In the genomic region with DNA sequence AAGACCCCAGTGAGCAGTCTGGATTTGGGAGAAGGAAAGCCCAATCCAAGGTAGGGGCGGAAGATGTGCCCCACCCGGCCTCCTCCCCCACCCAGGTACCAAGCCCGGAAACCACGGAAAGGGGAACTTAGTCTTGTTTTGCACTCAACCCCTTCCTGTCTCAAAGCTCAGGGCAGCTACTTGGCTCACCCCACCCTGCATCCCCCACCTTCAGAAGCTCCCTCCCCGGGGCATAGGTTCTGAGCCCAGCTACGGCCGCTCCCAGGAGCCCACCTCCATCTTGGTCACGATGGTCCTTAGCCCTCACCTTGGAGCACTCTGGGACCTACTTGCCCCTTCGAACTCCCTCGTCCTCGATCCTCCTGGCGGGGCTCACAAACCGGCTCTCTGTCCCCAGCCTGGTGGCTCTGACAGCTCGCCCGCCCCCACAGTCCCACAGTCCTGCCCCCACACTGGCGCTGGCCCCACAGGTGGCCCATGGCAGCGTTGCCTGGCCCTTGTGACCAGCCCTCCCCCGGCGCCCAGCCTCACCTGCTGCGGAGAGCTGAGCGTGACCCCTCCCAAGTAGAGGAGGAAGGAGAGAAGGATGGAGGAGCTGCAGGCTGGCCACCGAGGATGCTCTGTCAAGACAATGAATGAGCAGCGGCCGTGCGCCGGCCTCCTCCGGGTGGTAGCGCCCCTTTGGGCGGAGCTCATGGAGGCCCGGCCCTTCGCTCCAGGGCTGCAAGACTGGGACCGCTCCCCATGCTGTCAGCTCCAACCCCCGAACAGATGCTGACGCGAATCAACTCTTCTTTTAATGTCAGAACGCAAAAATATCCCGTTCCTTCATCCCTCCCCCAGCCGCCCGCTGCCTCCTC, we compare ENCODE assay signal across 8 mouse cellular contexts. TPM values are rescaled to one million over a fixed set of nuclear protein-coding genes. Genes with fewer than 3 reads are reported as not detected.
A peak's percentile ranks its signal among the peaks of the same experiment; 100 is the strongest.
DNase-seq lines count a peak whose midpoint lies in the region; ATAC-seq and TF ChIP-seq lines count a peak whose summit lies in the region.

No protein-coding gene starts in this region.

- peak overlapping the region; percentile 67 for H3K9ac ChIP-seq in forebrain, embryonic 11.5 days (ENCODE audit: low read length)
- no peak overlapping the region; the same call in 1 of the 2 replicates for H3K9ac ChIP-seq in heart, postnatal 0 days (replicated peaks; ENCODE audit: low read depth, low read length)
- peak overlapping the region; percentile 44 for H3K9ac ChIP-seq in lung, embryonic 14.5 days
- H3K9ac ChIP-seq in neural tube, embryonic 15.5 days (replicated peaks) = peak overlapping the region; percentile 94

- no peaks in the 10 kb centered on the region for H3K36me3 ChIP-seq in forebrain, embryonic 11.5 days (ENCODE audit: control insufficient read depth, insufficient read depth, low read length)
- no peaks in the 10 kb centered on the region for H3K36me3 ChIP-seq in heart, postnatal 0 days (replicated peaks; ENCODE audit: control insufficient read depth, insufficient read depth, low read length)
- H3K36me3 ChIP-seq in lung, embryonic 14.5 days (ENCODE audit: insufficient read depth) = no peaks in the 10 kb centered on the region
- peaks cover 16% of the 10 kb centered on the region for H3K36me3 ChIP-seq in neural tube, embryonic 15.5 days

- no peak overlapping the region for H3K27ac ChIP-seq in forebrain, embryonic 11.5 days (ENCODE audit: low read depth, low read length)
- peak overlapping the region; percentile 26; the same call in 1 of the 2 replicates for H3K27ac ChIP-seq in heart, postnatal 0 days (ENCODE audit: low read depth)
- no peak overlapping the region for H3K27ac ChIP-seq in lung, embryonic 14.5 days (ENCODE audit: low read depth)
- peak overlapping the region; percentile 86 for H3K27ac ChIP-seq in neural tube, embryonic 15.5 days (replicated peaks)

- peak; percentile 76 for ATAC-seq in forebrain, embryonic 11.5 days (replicated peaks; ENCODE audit: low FRiP score)
- no peak for ATAC-seq in heart, postnatal 0 days (ENCODE audit: insufficient read depth, low read depth)
- peak; percentile 69 for ATAC-seq in lung, embryonic 14.5 days (ENCODE audit: insufficient read depth)
- ATAC-seq in neural tube, embryonic 15.5 days (ENCODE audit: low FRiP score) = peak; percentile 89

- no peak for TF ChIP-seq EP300 in heart, postnatal 0 days (IDR thresholded peaks at IDR 0.05; ENCODE audit: low read depth)

- peak; percentile 92 for DNase-seq in CD4-positive, CD25-positive, alpha-beta regulatory T cell, adult 2 months (ENCODE audit: low read depth, low spot score)
- peak; percentile 96 for DNase-seq in brain, adult 2 months (ENCODE audit: low read depth, low spot score)
- DNase-seq in forebrain, embryonic 11.5 days (ENCODE audit: low spot score) = peak; percentile 84
- DNase-seq in heart, postnatal 0 days (ENCODE audit: low spot score) = peak; percentile 36
- DNase-seq in layer of hippocampus, adult 9-10 months (ENCODE audit: low spot score) = peak; percentile 77
- peak; percentile 85 for DNase-seq in lung, embryonic 14.5 days
- DNase-seq in testis, postnatal 14 days (ENCODE audit: low spot score) = peak; percentile 53

- peak overlapping the region; percentile 49 for H3K4me3 ChIP-seq in forebrain, embryonic 11.5 days (ENCODE audit: low read depth, low read length)
- H3K4me3 ChIP-seq in heart, postnatal 0 days (ENCODE audit: low read depth, low read length) = peak overlapping the region; percentile 48
- H3K4me3 ChIP-seq in lung, embryonic 14.5 days (ENCODE audit: low read depth, low read length) = peak overlapping the region; percentile 38
- peak overlapping the region; percentile 69 for H3K4me3 ChIP-seq in neural tube, embryonic 15.5 days (replicated peaks)

- TF ChIP-seq CTCF in heart, postnatal 0 days (IDR thresholded peaks at IDR 0.05; ENCODE audit: low read depth) = no peak
- TF ChIP-seq CTCF in lung, embryonic 14.5 days (IDR thresholded peaks at IDR 0.05; ENCODE audit: low read depth) = 0 out of 2 replicates have a peak, but pooled peaks have one; percentile 17

- WGBS in forebrain, embryonic 11.5 days = 2% methylated on average over 39 of the region's 39 CpGs
- WGBS in heart, postnatal 0 days = 2% methylated on average over 39 of the region's 39 CpGs
- WGBS in lung, embryonic 14.5 days = 2% methylated on average over 39 of the region's 39 CpGs
- 2% methylated on average over 39 of the region's 39 CpGs for WGBS in neural tube, embryonic 15.5 days

- H3K4me1 ChIP-seq in forebrain, embryonic 11.5 days (replicated peaks; ENCODE audit: control insufficient read depth, insufficient read depth, low read length) = peaks cover 5% of the 10 kb centered on the region
- H3K4me1 ChIP-seq in heart, postnatal 0 days (ENCODE audit: control insufficient read depth, insufficient read depth) = peaks cover 9% of the 10 kb centered on the region; the same call in 1 of the 2 replicates
- H3K4me1 ChIP-seq in lung, embryonic 14.5 days (ENCODE audit: insufficient read depth) = no peaks in the 10 kb centered on the region; the same call in 1 of the 2 replicates
- H3K4me1 ChIP-seq in neural tube, embryonic 15.5 days = peaks cover 51% of the 10 kb centered on the region

- 0 out of 2 replicates have a peak, but pooled peaks cover 6% of the 10 kb centered on the region for H3K27me3 ChIP-seq in forebrain, embryonic 11.5 days (ENCODE audit: control insufficient read depth, insufficient read depth, low read length)
- peaks cover 38% of the 10 kb centered on the region for H3K27me3 ChIP-seq in heart, postnatal 0 days (ENCODE audit: control insufficient read depth, insufficient read depth, low read length)
- H3K27me3 ChIP-seq in lung, embryonic 14.5 days (ENCODE audit: insufficient read depth, low read length) = peaks cover 19% of the 10 kb centered on the region; the same call in 1 of the 2 replicates
- H3K27me3 ChIP-seq in neural tube, embryonic 15.5 days (replicated peaks) = no peaks in the 10 kb centered on the region

- peak overlapping the region; percentile 85 for H3K4me2 ChIP-seq in forebrain, embryonic 11.5 days (ENCODE audit: low read depth, low read length, severe bottlenecking)
- peak overlapping the region; percentile 51 for H3K4me2 ChIP-seq in heart, postnatal 0 days (ENCODE audit: low read depth, low read length)
- H3K4me2 ChIP-seq in lung, embryonic 14.5 days = peak overlapping the region; percentile 73
- peak overlapping the region; percentile 69 for H3K4me2 ChIP-seq in neural tube, embryonic 15.5 days

- H3K9me3 ChIP-seq in forebrain, embryonic 11.5 days (ENCODE audit: control insufficient read depth, low read length) = no peaks in the 10 kb centered on the region
- no peaks in the 10 kb centered on the region for H3K9me3 ChIP-seq in heart, postnatal 0 days (replicated peaks; ENCODE audit: control insufficient read depth, low read length)
- H3K9me3 ChIP-seq in lung, embryonic 14.5 days (ENCODE audit: low read depth, low read length) = no peaks in the 10 kb centered on the region
- H3K9me3 ChIP-seq in neural tube, embryonic 15.5 days (replicated peaks) = no peaks in the 10 kb centered on the region

RNA-seq across cellular contexts. Expression of a gene that starts 3.2 kb away (rescaled TPM):
- polyA plus RNA-seq in forebrain, embryonic 11.5 days (2014; fragmentation: Nextera tagmentation; extraction: Ambion mirVana) = 39.0 and 45.8 TPM in 2 replicates
- 14.8 and 25.3 TPM in 2 replicates for total RNA-seq in heart, postnatal 0 days (2014; rRNA removed; ENCODE audit: low replicate concordance)
- 8.4 and 8.5 TPM in 2 replicates for polyA plus RNA-seq in heart, postnatal 0 days (2015; fragmentation: Nextera tagmentation; extraction: Ambion mirVana)
- 29.2 and 29.3 TPM in 2 replicates for polyA plus RNA-seq in lung, embryonic 14.5 days (2014; fragmentation: Nextera tagmentation; extraction: Ambion mirVana)
- 120 and 192 TPM in 2 replicates for polyA plus RNA-seq in neural tube, embryonic 15.5 days (2015; fragmentation: Nextera tagmentation; extraction: Ambion mirVana)

RNA-seq across cellular contexts. Expression of a gene that starts 8.8 kb away (rescaled TPM):
- polyA plus RNA-seq in forebrain, embryonic 11.5 days (2014; fragmentation: Nextera tagmentation; extraction: Ambion mirVana) = 11.2 and 13.1 TPM in 2 replicates
- total RNA-seq in heart, postnatal 0 days (2014; rRNA removed; ENCODE audit: low replicate concordance) = 6.2 and 12.6 TPM in 2 replicates
- polyA plus RNA-seq in heart, postnatal 0 days (2015; fragmentation: Nextera tagmentation; extraction: Ambion mirVana) = 4.9 and 6.3 TPM in 2 replicates
- polyA plus RNA-seq in lung, embryonic 14.5 days (2014; fragmentation: Nextera tagmentation; extraction: Ambion mirVana) = 8.9 and 9.7 TPM in 2 replicates
- polyA plus RNA-seq in neural tube, embryonic 15.5 days (2015; fragmentation: Nextera tagmentation; extraction: Ambion mirVana) = 13.9 and 18.2 TPM in 2 replicates

RNA-seq across cellular contexts. Expression of a gene that starts 9.2 kb away (rescaled TPM):
- 162 and 167 TPM in 2 replicates for polyA plus RNA-seq in forebrain, embryonic 11.5 days (2014; fragmentation: Nextera tagmentation; extraction: Ambion mirVana)
- 29.3 and 36.5 TPM in 2 replicates for total RNA-seq in heart, postnatal 0 days (2014; rRNA removed; ENCODE audit: low replicate concordance)
- polyA plus RNA-seq in heart, postnatal 0 days (2015; fragmentation: Nextera tagmentation; extraction: Ambion mirVana) = 89.0 and 93.7 TPM in 2 replicates
- polyA plus RNA-seq in lung, embryonic 14.5 days (2014; fragmentation: Nextera tagmentation; extraction: Ambion mirVana) = 123 and 126 TPM in 2 replicates
- polyA plus RNA-seq in neural tube, embryonic 15.5 days (2015; fragmentation: Nextera tagmentation; extraction: Ambion mirVana) = 131 and 154 TPM in 2 replicates

RNA-seq across cellular contexts. Expression of a gene that starts 28.1 kb away (rescaled TPM):
- 0.21 and 0.52 TPM in 2 replicates for polyA plus RNA-seq in forebrain, embryonic 11.5 days (2014; fragmentation: Nextera tagmentation; extraction: Ambion mirVana)
- 64.2 and 78.2 TPM in 2 replicates for total RNA-seq in heart, postnatal 0 days (2014; rRNA removed; ENCODE audit: low replicate concordance)
- polyA plus RNA-seq in heart, postnatal 0 days (2015; fragmentation: Nextera tagmentation; extraction: Ambion mirVana) = 24.8 and 30.4 TPM in 2 replicates
- 1.4 and 2.6 TPM in 2 replicates for polyA plus RNA-seq in lung, embryonic 14.5 days (2014; fragmentation: Nextera tagmentation; extraction: Ambion mirVana)
- polyA plus RNA-seq in neural tube, embryonic 15.5 days (2015; fragmentation: Nextera tagmentation; extraction: Ambion mirVana) = 3.4 and 5.1 TPM in 2 replicates

RNA-seq across cellular contexts. Expression of a gene that starts 55.0 kb away (rescaled TPM):
- polyA plus RNA-seq in forebrain, embryonic 11.5 days (2014; fragmentation: Nextera tagmentation; extraction: Ambion mirVana) = 40.1 and 50.6 TPM in 2 replicates
- total RNA-seq in heart, postnatal 0 days (2014; rRNA removed; ENCODE audit: low replicate concordance) = 59.2 and 69.4 TPM in 2 replicates
- 51.9 and 53.0 TPM in 2 replicates for polyA plus RNA-seq in heart, postnatal 0 days (2015; fragmentation: Nextera tagmentation; extraction: Ambion mirVana)
- 111 and 117 TPM in 2 replicates for polyA plus RNA-seq in lung, embryonic 14.5 days (2014; fragmentation: Nextera tagmentation; extraction: Ambion mirVana)
- 104 and 105 TPM in 2 replicates for polyA plus RNA-seq in neural tube, embryonic 15.5 days (2015; fragmentation: Nextera tagmentation; extraction: Ambion mirVana)

Comparison
In these comparisons a context has a peak if more than half of its experiments do, and no peak if none do; other contexts are left out.
1. DNase-seq: peak in every context shown above with its lines; median percentile 96 in brain, adult 2 months; 92 in CD4-positive, CD25-positive, alpha-beta regulatory T cell, adult 2 months; 85 in lung, embryonic 14.5 days; 84 in forebrain, embryonic 11.5 days; 77 in layer of hippocampus, adult 9-10 months; 53 in testis, postnatal 14 days; 36 in heart, postnatal 0 days.
2. H3K27ac ChIP-seq: peak in heart, postnatal 0 days (single experiment) and neural tube, embryonic 15.5 days (single experiment); none in forebrain, embryonic 11.5 days (single experiment) and lung, embryonic 14.5 days (single experiment).
3. Peak in every context shown above with its lines, with median percentiles within 50 percentile points of each other: H3K4me2 ChIP-seq and H3K4me3 ChIP-seq.